Mouse (Mus musculus) adipose tissue, adult 10 weeks (tissue): Measurements from ENCODE around the gene Trim2. TPM values are rescaled to one million over a fixed set of nuclear protein-coding genes. Genes with fewer than 3 reads are reported as not detected.

ENCODE experiments used
- polyA plus RNA-seq: library from polyadenylated mRNA; stranded (reverse); fragments of 350-450 nt; fragmentation: Illumina TruSeq; extraction: RNeasy Lipid Tissue Mini Kit (QIAGEN cat#74804); gene quantifications from one replicate; pipeline ENCODE4 v1.2.3, GENCODE M21; 2014; ENCODE audit warnings: low read depth, low replicate concordance

Gene Trim2
- 18.8 TPM for polyA plus RNA-seq

GRCm38 (mm10) chr3:84306777-84307176 lies at the start of gene Trim2:
TSS of gene Trim2 (minus strand) at chr3:84306877.

GRCm38 (mm10) chr3:84173581-84174154 lies 133.0 kb downstream of the Trim2 start, which contains the start of gene Gm6525:
TSS of gene Gm6525 (plus strand) at chr3:84174104.

GRCm38 (mm10) chr3:84155558-84156006 lies 151.1 kb downstream of the Trim2 start, which contains the start of gene Mnd1:
TSS of gene Mnd1 (minus strand) at chr3:84155786.

Other genes starting within 250 kb of the Trim2 start
- gene Mnd1, start 151.1 kb downstream of the Trim2 start, polyA plus RNA-seq = 7.2 TPM
- not detected for gene Gm6525, start 132.8 kb downstream of the Trim2 start, polyA plus RNA-seq
- gene Fhdc1, start 173.6 kb upstream of the Trim2 start, polyA plus RNA-seq = 3.4 TPM